Mouse (Mus musculus): Measurements from ENCODE around the gene Rapgef2. TPM values are rescaled to one million over a fixed set of nuclear protein-coding genes. Genes with fewer than 3 reads are reported as not detected.

Rapgef2 gene
- polyA plus RNA-seq, 3 experiments from 2014 or later, result 5.0 to 7.9 (median 6.5) TPM

- ATAC-seq, result no peak
Observed at GRCm38 (mm10) chr3:79161834-79162401, 124.4 kb downstream of the Rapgef2 start.

- no peak for ATAC-seq
Observed at GRCm38 (mm10) chr3:79161093-79161723, 125.1 kb downstream of the Rapgef2 start.

GRCm38 (mm10) chr3:79158254-79158653 lies 128.1 kb downstream of the Rapgef2 start:
- ATAC-seq, result no peak

GRCm38 (mm10) chr3:79153039-79153487 lies 133.3 kb downstream of the Rapgef2 start:
- peak; percentile 91 for ATAC-seq

GRCm38 (mm10) chr3:79145407-79146055 lies 140.8 kb downstream of the Rapgef2 start:
- no peak for ATAC-seq

- ATAC-seq, result no peak
Observed at GRCm38 (mm10) chr3:79144672-79145406, 141.5 kb downstream of the Rapgef2 start.

GRCm38 (mm10) chr3:79144085-79144484 lies 142.2 kb downstream of the Rapgef2 start:
- ATAC-seq, result no peak

GRCm38 (mm10) chr3:79139245-79139644 lies 147.1 kb downstream of the Rapgef2 start:
- no peak for ATAC-seq

GRCm38 (mm10) chr3:79138601-79139000 lies 147.7 kb downstream of the Rapgef2 start:
- ATAC-seq, result peak; percentile 50

- ATAC-seq, result no peak
Observed at GRCm38 (mm10) chr3:79130991-79131390, 155.3 kb downstream of the Rapgef2 start.

- ATAC-seq, result no peak
Observed at GRCm38 (mm10) chr3:79129044-79129600, 157.2 kb downstream of the Rapgef2 start.

GRCm38 (mm10) chr3:79127797-79128196 lies 158.5 kb downstream of the Rapgef2 start:
- ATAC-seq, result peak; percentile 93

- ATAC-seq, result no peak
Observed at GRCm38 (mm10) chr3:79126857-79127256, 159.5 kb downstream of the Rapgef2 start.

- ATAC-seq, result no peak
Observed at GRCm38 (mm10) chr3:79121391-79121790, 164.9 kb downstream of the Rapgef2 start.

GRCm38 (mm10) chr3:79119983-79120382 lies 166.3 kb downstream of the Rapgef2 start:
- ATAC-seq, result no peak

- ATAC-seq, result no peak
Observed at GRCm38 (mm10) chr3:79110153-79110552, 176.2 kb downstream of the Rapgef2 start.

GRCm38 (mm10) chr3:79108246-79108645 lies 178.1 kb downstream of the Rapgef2 start:
- no peak for ATAC-seq

GRCm38 (mm10) chr3:79106360-79106759 lies 180.0 kb downstream of the Rapgef2 start:
- ATAC-seq, result no peak

GRCm38 (mm10) chr3:79103604-79104003 lies 182.7 kb downstream of the Rapgef2 start:
- ATAC-seq, result peak; percentile 49

GRCm38 (mm10) chr3:79101737-79102136 lies 184.6 kb downstream of the Rapgef2 start:
- no peak for ATAC-seq

- no peak for ATAC-seq
Observed at GRCm38 (mm10) chr3:79100831-79101230, 185.5 kb downstream of the Rapgef2 start.

- ATAC-seq, result no peak
Observed at GRCm38 (mm10) chr3:79089091-79089490, 197.2 kb downstream of the Rapgef2 start.

- ATAC-seq, result no peak
Observed at GRCm38 (mm10) chr3:79088461-79088860, 197.9 kb downstream of the Rapgef2 start.

Data from inflammation-experienced regulatory T-cells, adult 6 months (primary cell).